Mouse (Mus musculus) spleen, postnatal 14 days (tissue): ENCODE results near the gene Trio.
"Not testable (repeated sequence)": the region's sequence is repeated elsewhere in the genome, so short reads cannot be mapped to it uniquely, and the experiment has no call there.

Experiments used
- DNase-seq, 2 experiments: peaks; one replicate each; pipeline ENCODE4 v3.0.0; 2021 to 2022; ENCODE audit warnings: low spot score in 2 of 2

Trio gene

DNA sequence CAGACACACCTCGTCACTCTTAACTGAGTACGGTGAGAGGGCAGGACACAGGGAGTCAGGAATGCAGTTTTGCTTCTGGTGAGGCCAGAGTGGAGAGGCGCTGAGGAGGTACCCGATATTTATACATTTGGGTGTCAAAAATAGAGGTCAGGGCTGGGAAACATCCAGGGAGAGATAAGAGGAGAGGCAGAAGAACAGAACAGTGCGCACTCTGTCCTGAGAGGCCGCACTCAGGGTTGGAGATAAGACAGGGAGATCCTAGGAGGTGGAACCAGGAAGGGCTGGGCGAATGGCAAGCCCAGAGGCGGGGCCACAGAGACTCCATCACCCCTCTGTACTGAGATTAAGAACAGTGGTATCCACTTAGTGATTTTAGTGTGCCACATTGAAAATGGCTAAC is 185.1 kb downstream of the Trio start:
- no peak for DNase-seq

DNA sequence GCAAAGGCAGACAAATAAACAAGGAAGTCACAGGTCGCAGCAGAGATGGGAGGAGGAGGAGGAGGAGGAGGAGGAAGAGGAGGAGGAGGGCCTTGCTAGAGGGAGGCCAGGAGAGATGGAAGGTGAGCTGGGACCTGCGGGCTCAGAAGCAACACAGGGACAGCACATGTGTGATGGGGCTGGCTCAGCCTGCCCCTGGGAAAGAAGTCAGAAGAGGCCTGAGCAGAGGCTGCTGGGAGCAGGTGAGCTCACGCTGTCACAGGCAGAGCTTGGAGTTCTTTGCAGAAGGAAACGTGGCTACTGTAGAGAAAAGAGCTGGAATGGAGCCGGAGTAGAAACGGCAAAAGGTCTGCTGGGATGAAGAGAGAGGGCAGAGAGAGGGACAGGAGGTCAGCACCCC is 185.5 kb downstream of the Trio start:
- DNase-seq, result no peak

DNA sequence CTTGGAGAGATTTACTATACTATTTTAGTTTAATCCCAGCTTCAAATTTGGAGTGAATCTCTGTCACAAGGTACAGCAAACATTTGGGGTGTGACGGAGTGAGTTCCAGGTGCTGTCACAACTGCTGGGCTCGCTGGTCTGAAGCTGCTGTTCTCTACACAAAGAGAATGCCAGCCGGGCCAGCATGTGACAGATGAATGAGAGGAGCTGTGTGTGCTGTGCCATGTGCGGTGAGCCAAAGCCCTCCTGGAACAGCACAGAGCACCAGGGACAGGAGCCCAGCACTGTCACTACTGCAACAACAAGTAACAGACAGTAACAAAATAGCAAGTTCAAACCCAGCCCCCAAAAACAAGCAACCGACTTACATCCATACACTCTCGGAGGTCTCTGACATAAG is 194.0 kb downstream of the Trio start:
- DNase-seq, result no peak

DNA sequence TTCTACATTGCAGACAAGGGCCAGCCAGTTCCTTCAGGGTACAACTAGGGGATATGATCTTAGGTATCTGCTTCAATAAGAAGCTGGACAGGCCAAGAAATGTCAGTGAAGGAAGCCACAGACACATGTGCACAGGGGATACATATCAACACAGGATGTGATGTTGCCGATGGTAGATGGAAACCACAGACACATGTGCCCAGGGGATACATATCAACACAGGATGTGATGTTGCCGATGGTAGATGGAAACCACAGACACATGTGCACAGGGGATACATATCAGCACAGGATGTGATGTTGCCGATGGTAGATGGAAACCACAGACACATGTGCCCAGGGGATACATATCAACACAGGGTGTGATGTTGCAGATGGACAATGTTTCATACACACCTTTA is 197.8 kb downstream of the Trio start:
- not testable (repeated sequence) for DNase-seq

DNA sequence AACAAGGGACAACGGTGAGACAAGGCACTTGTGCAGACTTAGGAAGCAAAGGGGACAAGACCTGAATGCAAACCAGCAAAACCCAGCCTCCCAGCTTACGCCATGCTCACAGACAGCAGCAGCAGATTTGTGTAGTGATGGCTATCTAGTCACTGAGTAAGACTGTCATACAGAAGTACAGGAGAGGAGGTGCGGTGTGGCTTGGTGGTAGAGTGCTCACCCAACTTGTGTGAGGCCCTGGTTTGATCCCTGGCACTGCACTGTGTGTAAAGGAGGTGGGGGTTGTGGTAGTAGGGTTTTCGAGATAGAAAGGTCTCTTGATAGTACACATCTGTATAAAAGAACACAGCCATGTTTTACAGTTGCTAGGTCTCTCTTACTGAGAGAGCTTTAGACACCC is 198.8 kb downstream of the Trio start:
- DNase-seq, result no peak

DNA sequence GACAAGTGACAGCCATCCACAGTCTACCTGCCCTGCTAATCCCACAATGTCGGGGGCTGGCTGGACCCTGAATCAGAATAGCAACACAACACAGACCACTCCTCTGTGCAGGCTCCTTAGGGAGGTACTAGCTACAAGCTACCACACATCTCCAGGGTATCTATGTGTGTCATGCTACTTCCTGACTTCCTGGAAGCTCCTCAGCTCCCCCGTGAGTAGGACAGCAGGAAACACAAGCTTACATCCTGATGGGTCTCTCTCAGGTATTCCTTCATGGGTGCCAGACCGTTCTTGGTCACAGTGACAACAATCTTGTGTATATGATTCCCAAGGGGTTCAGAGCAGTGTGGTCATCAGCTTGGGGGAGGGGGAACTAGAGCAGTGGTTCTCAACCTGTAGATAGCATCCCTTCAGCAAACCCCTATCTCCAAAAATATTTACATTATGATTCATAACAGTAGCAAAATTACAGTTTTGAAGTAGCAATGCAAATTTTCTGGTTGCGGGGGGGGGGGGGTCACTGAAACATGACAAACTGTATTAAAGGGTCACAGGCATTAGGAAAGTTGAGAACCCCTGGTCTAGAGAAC is 199.5 kb downstream of the Trio start:
- no peak for DNase-seq

DNA sequence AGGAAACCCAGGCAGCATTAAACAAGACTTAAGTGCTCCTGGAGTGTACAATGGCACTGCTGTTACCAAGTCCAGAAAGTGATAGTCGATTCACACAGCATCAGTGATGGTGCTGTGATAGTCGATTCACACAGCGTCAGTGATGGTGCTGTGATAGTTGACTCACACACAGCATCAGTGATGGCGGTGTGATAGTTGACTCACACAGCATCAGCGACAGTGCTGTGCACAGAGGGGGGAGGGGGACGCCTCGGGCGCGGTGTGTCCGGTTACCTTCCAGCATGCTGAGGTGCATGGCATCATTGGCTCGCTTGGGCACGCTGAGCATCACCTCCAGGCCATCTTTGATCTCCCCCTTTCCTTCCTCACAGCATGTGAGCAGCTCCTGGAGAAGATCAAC is 200.3 kb downstream of the Trio start:
- DNase-seq, result no peak

DNA sequence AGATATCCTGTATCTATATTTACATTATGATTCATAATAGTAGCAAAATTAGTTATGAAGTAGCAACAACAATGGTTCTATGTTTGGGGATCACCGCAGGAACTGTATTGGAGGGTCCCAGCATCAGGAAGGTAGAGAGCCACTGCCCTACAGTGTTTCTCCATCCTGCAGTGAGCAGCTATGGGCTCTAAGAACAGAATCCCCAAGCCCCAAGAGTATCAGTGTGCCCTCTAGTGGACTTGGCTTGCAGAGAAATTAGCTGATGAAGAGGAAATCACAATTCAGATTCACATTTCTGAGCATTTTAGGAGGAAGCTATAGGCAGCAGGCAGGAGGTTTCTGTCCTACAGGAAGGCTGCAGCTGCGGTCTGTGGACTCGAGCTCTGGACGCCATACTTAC is 202.1 kb downstream of the Trio start:
- peak in 1 of 2 experiments; percentile 35 for DNase-seq

DNA sequence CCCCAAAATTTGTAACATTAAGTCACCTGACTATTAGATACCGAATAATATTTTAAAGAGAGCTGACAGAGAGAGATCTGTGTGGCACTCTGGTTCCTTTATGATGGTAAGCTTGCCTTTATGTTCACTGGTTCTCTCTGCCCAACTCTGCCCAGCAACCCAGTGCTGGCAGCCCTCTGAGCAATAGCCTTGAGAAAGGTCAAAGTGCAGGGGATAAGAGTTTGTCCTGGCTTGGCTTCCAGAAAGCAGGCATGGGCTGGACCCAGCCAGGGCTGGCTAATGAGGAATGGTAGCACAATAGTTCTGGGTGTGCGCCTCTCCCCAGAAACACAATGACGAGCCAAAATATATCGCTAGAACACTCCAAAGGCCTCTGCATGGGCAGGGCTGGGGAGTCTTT is 203.2 kb downstream of the Trio start:
- DNase-seq, result no peak

DNA sequence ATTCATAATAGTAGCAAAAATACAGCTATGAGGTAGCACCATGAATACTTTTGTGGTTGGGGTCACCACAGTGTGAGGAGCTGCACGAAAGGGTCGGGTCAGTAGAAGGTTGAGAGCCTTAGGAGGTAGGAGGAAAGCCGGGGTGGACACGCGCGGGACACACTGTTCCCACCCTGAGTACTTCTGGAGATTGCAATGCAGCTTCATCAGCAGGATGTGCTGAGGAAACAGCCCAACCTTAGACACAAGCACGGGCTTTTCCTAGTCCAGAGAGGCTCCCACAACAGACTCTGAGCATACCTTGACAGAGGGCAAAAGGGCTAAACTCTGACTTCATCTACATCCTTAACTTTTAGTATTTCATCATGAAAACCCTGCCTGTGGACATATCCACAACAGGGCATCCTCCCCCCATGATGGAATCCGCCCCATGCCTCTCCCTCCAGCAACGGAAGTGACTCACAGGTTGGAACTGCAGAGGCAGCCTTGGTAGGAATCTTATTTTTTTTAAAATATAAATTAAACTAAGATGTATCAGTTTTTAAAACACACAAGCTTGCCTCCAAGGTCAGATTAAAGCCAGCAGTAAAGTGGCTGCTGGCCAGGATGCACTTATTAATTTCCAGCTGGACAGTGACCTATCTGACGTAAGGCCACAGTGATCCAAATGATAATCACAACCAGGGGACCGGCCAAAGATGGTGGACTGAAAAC is 203.8 kb downstream of the Trio start:
- no peak for DNase-seq

DNA sequence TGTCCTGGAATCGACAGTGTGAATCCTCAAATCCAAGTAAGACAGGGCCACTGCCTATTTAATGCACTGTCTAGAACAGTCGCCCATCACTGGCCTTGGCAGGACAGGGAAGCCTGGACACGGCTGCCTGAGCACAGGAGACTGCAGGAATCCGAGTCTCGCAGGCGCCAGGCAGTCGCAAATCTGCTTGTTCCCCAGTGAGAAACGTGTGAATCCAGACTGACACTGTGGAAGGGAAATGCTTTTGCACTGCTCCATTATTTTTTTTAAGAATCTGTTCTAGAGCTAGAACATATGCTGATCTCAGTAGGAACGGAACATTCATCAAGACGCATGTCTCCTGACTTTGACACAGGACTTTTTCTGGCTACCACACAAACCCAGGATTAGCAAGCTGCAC is 208.6 kb downstream of the Trio start:
- no peak for DNase-seq

DNA sequence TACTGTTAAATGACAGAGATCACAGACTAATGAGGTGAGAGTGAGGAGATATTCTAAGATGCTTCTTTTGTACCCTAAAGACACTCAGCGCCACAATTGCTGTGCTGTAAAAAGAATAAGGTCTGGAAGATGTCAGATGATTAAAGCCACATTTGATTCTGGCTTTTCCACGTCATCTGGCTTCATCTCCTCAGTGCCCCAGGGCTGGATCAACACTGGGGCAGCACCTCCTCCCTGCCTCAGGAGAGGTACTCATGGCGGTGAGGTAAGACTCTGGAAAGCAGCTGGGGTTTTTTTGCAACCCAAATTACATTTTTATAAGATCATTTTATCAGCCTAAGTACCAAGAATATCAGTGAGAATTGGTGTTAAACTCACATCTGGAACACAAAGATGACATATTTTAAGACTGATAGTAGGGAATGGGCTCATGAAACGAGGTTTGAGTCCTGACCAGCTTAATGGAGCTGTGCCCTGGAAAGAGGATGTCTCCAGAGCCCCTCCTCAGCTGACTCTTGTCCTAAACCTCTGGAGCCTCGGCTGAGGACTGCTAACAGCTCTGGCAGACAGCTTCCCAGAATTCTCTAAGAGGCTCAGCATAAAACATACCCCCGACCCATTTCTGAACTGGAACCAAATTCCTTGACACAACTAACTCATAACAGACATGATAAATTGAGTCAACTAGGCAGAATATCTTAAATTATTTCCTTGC is 210.8 kb downstream of the Trio start:
- DNase-seq, result no peak

DNA sequence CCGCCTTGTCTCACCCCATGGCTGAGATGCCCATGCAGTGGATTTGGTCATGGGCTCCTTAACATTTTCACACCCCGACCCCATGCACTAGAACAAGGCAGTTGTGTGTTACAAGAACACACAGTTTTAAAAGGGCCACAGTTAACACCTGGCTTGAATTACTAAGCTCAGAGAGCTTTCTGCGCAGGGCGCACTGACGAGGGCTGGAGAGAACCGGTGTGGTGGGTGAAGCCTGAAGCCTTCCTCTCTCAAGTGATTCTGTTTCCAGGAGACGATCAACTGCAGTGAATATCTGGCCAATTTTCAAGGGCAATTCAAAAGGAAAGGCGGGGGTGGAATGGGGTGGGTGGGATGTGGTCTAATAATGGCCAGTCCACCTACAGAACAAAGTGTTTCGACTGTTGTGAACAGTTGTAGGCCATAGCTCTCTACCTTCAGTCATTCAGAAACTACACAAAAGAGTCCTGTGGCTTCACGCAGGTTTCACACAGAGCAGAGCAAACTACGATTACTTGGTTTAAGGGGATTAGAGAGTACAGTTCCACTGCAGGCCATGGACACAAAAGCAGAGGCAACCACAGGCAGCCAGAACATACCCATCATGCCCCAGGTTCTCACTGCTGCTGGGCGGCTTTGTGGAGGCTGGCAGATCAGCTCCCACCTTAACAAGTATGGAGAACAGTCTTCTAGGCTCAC is 214.7 kb downstream of the Trio start:
- DNase-seq, result no peak

DNA sequence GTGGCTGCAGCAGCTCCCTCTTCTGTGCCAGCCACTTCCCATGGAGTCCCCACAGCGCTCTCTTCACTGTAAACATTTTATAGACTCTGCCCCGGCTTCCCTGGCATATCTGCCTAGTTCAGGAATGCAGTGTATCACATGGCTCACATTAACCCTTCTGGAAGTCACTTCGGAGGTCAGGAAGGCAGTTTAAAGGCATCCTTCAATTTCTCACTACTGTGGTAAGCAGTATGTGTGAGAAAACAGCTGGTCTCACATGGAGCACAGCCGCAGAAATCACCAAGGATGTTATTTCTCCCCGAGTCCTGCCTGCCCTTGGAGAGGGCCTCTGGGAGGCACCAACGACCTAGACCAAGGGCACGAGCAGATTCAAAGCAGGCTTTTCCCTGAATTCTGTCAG is 215.4 kb downstream of the Trio start:
- DNase-seq, result no peak

DNA sequence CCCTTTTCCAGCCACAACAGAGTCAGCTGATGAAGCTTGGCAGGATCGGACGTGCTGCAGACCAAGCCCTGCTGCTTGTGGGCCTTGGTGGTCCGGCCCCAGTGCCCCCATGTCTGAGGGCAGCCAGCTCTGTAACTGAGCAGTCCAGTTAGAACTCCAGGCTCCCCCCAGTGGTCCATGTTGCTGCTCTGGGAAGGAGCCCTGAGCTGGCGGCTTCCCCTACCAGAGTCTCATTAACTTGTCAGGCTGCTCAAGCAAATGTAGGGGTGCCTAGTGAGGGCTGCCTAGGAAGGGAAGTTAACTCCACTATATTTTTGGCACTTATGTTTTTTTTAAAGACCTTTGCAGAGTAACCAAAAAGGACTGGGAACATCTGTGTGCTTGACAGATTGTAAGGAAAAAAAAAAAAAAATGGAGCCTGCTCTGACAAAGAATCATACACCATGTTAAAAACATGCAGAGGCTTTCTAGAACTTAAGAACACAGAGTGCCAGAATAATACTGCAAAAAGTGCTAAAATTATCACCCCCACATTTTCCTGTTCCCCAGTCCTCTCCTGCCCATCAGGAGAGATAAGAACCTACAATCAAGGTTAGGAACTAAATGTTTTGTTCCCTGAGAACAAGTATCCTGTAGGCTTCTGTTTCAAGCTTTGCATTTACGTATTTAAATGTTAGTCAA is 216.9 kb downstream of the Trio start:
- DNase-seq, result no peak

DNA sequence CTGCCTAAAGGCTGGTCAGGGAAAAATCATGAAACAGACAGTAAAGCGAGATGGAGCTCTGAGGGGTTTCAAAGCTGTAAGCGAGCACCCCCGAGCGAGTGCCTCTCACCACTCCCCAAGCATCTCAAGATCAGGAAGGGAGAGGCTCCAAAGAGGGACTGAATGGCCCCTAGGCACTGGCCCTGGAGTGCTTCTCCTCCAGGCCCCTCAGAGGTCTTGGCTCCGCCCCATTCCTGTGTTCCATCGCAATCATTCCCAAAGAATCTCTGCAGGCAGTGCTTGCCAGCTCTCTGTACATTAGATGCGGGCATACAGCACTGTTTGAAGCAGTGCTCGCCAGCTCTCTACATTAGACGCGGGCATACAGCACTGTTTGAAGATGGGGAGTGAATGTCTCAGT is 219.4 kb downstream of the Trio start:
- no peak for DNase-seq

DNA sequence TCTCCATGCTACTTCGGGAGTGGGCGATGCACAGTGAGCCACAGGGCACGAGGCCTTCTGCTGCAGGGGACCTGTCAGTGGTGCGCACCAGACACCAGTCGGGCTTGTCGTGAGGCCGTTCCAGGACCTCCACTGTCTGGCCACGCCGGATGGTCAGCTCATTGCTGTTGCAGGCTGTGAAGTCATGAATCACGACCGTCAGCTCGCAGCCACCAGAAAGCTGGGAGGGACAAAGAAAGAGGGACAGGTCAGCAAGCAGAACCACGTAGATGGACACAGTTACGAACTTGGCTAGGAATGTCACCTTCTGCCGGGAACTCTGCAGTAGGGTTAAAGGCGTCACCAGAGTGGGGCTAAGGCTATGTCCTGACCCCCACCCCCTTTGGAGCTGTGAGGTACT is 220.0 kb downstream of the Trio start:
- DNase-seq, result no peak

DNA sequence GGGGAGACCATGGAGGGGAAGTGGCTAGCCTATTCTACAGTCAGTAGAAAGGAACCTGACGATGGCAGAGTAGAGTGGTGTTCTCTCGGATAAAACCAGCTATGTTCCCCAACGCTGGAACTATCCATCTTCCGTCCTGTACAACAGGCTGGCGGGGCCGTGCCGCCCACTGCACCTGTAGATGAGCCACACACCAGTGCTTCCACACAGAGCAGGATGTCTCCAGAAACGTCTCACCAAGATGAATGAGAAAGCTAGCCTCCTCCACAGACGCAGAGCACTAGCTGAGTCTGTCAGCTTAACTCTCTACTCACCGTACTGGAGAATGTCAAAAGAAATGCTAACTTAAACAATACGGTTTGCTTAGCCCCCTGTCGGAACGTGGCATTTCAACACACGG is 221.2 kb downstream of the Trio start:
- no peak for DNase-seq

DNA sequence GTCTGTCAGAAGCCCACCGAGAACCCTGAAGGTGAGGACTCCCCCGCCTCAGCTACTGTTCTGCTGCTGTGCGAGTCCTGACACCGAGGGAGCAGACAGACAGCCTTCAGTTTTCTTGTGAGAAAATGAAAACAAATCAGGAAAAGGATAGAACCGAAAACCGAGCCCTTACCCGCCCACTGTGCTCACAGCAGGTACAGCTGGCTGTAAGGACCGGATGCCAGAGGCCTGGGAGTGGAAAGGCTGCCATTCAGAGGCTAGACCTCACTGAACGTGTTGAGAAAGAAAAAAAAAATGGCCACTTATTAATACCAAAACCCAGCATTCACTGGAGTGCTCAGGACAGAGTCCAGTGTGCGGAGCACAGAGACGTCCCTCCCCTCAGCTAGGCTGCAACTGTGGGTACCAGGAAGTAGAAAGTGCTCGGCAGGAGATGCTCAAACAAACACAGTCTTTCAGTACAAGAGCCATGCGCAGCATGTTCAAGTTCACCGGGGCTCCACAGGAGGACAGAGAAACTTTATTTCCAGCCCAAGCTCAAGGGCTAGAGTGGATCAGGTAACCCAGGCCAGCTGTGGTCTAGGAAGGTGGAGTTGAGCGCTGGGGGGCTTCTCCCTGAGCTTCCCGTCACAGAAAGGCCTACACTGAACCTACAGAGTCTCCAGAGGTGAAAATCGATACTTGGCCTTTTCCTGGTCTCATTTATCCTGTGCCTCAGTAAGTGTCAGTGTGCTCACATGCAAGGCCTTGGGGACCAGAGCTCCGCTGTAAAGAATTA is 221.9 kb downstream of the Trio start:
- no peak for DNase-seq

DNA sequence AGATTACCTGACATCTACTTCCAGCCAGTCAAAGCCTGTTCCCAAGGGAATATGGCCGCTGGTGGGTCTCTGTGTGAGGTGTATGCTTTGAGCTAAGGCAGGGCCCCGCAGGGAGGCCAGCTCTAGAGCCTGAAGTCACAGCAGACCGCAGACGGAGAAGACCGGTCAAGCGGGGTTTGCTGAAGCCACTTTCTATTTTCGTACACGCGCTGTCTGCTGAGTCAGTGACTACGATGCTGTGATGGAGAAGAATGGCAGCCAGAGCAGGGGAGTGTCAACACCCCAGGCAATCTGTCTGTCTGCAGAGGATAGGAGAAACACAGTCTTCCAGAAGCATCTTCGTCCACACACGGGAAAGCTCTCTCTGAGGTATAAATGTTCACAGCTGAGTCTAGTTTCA is 223.4 kb downstream of the Trio start:
- no peak for DNase-seq

DNA sequence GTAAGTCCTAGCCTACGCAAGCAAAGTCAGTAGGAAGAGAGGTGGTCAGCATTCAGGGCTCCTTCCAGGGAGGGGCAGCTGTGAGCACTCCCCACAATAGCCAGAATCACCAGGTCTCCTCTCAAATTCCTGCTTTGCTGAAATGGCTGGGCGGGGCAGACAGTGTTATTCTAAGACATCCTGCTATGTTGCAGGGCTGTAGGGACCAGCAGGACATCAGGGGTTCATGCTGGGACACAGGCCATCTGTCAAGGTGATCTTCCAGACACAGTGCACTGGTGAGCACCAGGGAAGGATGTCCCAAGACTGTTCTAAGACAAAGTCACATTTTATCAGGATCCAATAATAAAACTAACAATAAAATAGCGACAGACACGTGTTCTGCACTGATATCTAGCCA is 224.5 kb downstream of the Trio start:
- no peak for DNase-seq
